Mouse (Mus musculus) heart, adult 18-20 months (tissue): ENCODE measurements around the gene Nhlh1. TPM values are rescaled to one million over a fixed set of nuclear protein-coding genes. Genes with fewer than 3 reads are reported as not detected.

ENCODE experiments used
- DNase-seq, 2 experiments: peaks; one replicate each; pipeline ENCODE4 v3.0.0; 2021 to 2022; ENCODE audit warnings: mixed read lengths in 1 of 2
- total RNA-seq, 2 experiments: library from RNA; stranded (reverse); gene quantifications; 2 replicates each; pipeline ENCODE4 v1.2.3; 2021

Nhlh1 gene
- total RNA-seq, 2 experiments from 2014 or later = not detected

DNA sequence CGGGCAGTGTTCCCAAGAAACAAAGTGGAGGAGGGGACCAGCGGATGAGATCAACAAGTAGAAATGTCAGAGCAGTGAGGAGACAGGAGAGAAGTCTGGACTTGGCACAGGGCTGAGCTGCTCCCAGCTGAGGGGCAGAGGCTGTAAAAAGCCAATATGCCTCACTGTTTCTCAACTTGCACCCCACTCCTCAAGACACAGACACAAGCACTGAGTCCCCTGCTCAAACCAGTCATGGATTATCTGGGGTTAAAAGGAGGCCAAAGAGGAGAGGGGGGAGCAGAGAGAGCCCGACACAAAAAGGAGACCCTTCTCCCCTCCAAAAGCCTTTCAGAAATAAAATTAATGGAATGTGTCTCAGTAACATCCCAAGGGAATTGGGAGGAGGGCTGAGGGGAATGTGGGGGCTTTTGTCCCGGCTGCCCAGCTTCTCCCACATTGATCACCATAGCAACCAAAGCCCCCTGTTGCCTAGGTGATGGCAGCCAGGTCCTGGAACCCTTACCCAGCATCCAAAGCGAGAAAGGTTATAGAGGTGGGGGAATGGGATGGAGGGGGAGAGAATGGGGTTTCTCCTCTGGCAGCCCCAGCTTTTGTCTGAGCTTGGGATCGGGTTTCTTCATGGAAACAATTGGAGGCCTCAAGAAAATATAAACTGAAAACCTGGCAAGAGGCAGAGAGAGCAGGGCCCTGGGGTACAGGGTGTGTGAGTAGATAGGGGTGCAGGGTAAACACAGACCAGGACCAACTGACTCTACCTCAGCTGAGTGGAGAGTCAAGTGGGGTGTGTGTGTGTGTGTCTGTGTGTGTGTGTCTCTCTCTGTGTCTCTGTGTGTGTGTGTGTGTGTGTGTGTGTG, 40.5 kb downstream of the Nhlh1 start:
- no peak for DNase-seq

DNA sequence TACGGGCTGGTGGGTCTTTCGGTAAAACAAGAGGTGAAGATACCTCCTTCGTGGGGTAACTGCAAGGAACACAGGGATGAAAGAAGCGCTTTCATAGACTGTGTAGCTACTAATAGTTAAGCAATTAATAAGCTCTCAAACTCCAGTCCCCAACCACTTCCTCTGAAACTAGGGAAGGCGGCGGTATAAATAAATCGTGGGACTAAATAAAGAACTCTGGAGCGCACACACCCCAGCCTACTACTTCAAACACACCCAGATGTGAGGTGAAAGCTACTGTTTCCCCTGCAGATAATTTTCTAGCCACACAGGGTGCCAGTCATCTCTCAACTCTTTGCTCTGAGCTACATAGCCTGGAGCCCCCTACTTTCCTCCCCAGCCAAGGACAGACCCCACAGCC, 41.3 kb downstream of the Nhlh1 start:
- DNase-seq = no peak

DNA sequence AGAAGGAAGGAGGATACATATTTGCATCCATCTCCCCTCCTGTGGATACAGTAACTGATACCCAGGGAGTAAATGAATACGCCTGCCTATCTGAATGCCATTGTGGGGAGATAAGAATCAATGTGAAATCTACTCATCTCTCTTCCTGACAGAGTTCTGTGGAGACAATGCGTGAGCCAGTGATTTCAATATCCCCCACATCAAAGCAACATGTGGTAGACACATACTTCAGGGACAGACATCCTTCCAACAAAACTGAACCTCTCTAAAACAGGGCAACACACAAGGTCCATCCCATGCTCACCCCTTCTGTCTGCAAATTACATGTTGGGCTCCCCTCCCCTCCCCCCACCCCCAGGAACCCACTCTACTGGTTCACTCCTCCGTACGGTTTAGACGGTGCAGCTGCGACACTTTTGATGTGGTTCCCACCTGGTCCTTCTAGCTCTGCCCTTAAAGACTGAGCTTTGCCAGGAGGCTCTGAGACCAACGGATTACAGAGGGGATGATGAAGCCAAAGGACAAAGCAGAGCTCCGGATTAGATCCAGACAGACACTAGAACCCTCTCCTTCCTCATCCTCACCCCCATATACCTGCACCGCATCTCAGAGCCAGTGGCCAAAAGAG, 41.9 kb downstream of the Nhlh1 start:
- no peak for DNase-seq

DNA sequence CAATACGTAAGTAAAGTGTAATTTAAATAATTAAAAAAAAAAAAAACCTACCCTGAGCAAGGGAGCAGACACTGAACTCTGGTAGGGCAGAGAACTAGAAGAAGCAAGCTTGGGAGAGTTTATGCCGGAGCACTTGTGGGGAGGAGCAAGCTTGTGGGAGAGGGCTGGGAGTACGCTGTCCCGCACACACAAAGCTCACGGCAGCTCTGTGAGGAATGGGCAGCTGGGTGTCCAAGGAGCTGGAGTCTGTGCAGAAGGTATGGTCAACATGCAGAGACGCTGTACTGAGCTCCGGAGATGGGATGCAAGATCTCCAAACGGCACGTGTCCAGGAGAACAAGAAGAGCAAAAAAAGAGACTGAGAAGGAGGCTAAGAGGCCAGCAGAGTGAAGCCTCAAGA, 42.6 kb downstream of the Nhlh1 start:
- DNase-seq = no peak

DNA sequence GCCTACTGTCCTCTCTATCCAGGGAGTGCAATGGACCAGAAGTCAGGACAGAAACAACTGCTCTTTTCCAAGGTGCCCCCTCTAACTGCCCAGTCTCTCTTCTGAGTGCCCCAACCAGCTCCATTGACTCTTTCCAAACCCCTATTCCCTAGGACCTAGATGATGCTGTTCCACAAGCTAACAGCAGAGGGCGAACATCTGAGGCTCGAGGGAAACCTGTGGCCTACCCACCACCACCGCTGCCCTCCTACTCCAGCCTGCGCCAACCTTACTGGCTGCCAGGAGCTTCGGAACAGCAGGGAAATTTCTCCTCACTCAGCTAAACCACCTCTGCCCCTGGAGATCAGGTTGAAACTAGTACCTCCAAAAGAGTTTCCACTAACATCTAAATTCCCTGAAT, 45.3 kb downstream of the Nhlh1 start:
- DNase-seq = peak; percentile 43 to 80

DNA sequence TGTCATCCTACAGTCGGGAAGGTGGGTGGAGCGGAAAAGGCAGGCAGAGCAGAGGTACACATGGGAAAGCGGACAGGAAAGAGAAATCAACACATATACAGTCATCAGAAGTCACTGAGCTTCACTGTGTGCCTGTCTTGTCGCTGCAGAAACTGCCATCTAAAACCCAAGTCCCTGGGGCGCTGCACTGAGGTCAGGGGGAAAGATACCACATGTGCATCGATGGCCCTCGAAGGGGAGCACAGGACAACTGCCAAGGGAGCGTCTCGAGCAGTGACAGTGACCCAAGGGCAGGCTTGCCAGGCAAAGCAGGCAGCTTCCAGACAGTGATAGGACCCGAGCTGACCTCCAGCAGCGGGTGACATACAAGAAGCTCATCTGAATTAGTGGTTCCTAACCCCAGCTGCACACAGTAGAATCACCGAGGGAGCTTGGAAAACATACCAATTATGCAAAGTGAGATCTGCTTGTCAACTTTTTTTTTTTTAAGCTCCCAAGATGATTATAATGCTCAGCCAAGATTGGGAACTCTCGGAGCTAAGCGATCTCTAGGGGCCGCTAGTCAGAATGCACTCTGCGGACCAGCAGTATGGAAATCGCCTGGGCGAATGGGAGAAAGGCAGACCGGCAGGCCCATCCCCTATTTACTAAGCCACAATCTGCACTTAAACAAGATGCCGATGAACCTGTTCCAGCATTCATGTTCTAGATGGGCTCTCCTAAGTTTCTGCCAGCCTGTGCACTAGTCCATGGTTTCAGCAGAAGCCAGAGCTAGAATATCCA, 47.1 kb downstream of the Nhlh1 start:
- no peak for DNase-seq

DNA sequence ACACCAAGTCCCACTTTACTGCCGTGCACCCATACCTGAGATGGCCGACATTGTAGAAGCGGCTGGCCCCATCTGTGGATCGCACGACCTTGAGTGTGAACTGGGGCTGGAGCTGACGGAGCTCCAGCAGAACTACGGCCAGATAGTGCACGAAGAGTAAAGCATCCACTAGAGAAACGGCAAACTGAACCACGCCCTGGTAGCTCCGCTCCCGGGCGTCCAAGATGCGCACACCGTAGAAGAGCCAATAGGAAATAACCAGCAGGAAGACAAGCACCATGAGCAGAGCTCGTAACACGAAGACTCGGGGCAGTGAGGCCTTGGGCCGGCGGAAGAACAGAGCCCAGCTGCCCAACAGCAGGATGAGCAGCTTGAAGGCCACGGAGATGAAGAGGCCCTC, 48.0 kb downstream of the Nhlh1 start:
- DNase-seq = no peak

DNA sequence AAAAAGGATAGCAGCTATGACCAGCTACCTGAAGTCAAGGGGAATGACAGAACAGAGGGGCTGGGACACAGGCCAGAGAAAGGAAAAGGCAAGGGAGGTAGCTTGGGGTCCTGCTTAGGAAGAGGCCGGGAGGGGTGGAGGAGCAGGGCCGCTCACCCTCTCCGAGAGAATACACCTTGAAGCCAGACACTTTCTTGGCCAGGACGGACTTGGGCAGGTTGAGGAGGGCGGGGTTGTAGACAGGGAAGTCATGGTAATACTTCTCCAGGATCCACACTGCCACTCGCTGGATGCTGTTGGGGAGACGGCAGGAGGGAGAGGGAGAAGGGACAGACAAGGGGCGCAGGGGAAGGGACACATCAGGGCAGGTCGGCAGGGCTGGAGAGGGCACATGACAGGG, 49.0 kb downstream of the Nhlh1 start:
- DNase-seq = no peak

DNA sequence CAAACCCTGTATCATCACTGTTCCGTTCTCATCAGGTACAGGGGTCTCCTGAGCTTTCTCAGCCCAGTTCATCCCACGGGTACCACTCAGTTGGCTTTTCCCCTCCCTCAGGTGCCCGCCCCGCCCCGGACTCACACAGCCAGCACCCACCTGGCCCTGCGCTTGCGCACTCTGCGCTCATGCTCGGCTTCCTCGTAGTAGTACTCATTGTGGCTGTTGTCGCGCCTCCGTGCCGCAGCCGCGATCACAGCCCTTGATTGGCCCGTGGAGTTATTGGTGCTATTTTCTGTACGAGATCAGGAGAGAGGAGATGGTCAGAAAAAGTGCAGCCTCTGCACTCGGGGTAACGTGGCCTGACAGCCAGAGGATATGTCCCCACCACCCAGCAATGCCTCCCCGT, 49.6 kb downstream of the Nhlh1 start:
- no peak for DNase-seq

Other genes starting within 250 kb of the Nhlh1 start
- gene Cd84, start 217.9 kb downstream of the Nhlh1 start, total RNA-seq = 1 to 10 TPM; 1.5 to 2.5 TPM
- gene Gm10521, start 161.9 kb downstream of the Nhlh1 start, total RNA-seq = under 1 TPM in 1 of 2 experiments, not detected in 1; 0.36 TPM
- 1 to 10 TPM in 1 of 2 experiments, under 1 TPM in 1; 0.10 to 1.3 TPM for gene Slamf6, start 140.1 kb downstream of the Nhlh1 start, total RNA-seq
- gene Vangl2, start 29.1 kb downstream of the Nhlh1 start, total RNA-seq = under 1 TPM; 0.77 to 0.95 TPM
- gene Copa, start 25.0 kb upstream of the Nhlh1 start, total RNA-seq = 100 to 1,000 TPM; 106 to 108 TPM
- gene Ncstn, start 25.2 kb upstream of the Nhlh1 start, total RNA-seq = 10 to 100 TPM; 39.5 to 43.8 TPM
- gene Pex19, start 69.2 kb upstream of the Nhlh1 start, total RNA-seq = 100 to 1,000 TPM; 116 to 143 TPM
- gene Dcaf8, start 90.5 kb upstream of the Nhlh1 start, total RNA-seq = 100 to 1,000 TPM; 110 to 119 TPM
- gene Pea15a, start 149.2 kb upstream of the Nhlh1 start, total RNA-seq = 10 to 100 TPM; 57.4 to 69.9 TPM
- gene Casq1, start 162.3 kb upstream of the Nhlh1 start, total RNA-seq = 1 to 10 TPM; 2.2 to 2.7 TPM
- not detected for gene Atp1a4, start 200.8 kb upstream of the Nhlh1 start, total RNA-seq
- gene Igsf8, start 204.1 kb upstream of the Nhlh1 start, total RNA-seq = 10 to 100 TPM in 1 of 2 experiments, 1 to 10 TPM in 1; 9.8 to 10.1 TPM
- gene Atp1a2, start 240.5 kb upstream of the Nhlh1 start, total RNA-seq = 100 to 1,000 TPM; 496 to 511 TPM